Mouse (Mus musculus) retina, embryonic 14.5 days (tissue): ENCODE data around the gene Slc39a1.
A peak's percentile ranks its signal among the peaks of the same experiment; 100 is the strongest.
"Not testable (repeated sequence)": the region's sequence is repeated elsewhere in the genome, so short reads cannot be mapped to it uniquely, and the experiment has no call there.

ENCODE experiments used
- DNase-seq: peaks from one replicate; pipeline ENCODE4 v3.0.0-alpha.2; 2015; ENCODE audit warnings: low spot score

Gene Slc39a1

DNA sequence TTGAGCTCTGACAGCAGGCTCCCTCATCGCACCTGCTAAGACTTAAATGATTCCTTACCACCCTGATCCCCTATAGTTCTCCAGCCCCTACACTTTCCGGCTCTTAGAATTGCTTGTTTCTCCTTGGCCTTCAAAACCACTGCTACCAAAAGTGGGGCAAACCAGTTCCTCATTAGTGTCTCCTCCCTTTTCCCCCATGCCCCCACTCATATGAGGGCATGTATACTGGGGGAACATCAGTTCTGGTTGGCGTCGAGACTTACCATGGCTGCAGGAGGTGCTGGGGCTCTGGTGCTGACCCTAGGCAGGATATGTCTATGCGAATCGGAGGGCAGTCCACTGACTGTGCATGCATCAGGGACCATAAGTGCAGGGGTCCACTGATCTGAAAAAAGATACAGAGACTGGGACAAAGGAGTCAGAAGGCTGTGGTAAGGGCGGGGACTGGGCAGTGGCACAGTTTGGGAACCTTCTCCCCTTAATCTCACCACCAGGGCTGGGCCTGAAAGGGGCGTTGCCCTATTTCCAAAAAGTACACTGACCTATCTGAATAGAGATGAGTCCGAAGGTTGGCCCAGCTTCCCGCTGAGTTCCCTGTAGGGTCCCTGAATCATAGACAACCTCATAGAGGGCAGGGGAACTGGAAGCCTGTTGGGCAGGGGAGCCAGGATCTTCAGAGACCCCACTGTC, 6.2 kb upstream of the Slc39a1 start:
- DNase-seq, result no peak

GRCm38 (mm10) chr3:90242984-90243775, 4.8 kb upstream of the Slc39a1 start, which contains the start of gene Creb3l4:
Gene Creb3l4 (minus strand): TSS chr3:90243512.
- DNase-seq, result peak; percentile 80

DNA sequence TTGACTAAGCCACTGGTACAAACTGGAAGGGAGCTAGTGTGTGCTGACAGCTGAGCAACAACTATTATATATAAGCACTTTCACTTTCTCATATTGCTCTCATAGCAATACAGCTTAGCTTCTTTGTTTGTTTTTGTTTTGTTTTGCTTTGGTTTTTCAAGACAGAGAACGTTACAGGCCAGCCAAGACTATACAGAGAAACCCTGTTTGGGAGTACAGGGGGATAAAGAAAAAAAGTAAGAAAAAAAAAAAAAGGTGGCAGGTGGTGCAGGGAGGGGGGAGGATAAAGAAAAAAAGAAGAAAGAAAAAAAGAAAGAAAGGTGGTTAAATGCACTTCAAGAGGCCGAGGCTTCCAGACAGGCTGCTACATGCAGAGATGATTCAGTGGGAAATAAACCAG, 2.6 kb upstream of the Slc39a1 start:
- no peak for DNase-seq

- no peak for DNase-seq
Measured at GRCm38 (mm10) chr3:90247630-90247959, 377 bp upstream of the Slc39a1 start.

- DNase-seq, result peak; percentile 21
Measured at GRCm38 (mm10) chr3:90248746-90249100, 751 bp downstream of the Slc39a1 start.

GRCm38 (mm10) chr3:90250791-90251190, 2.8 kb downstream of the Slc39a1 start:
- DNase-seq, result no peak

GRCm38 (mm10) chr3:90251731-90252226, 3.8 kb downstream of the Slc39a1 start:
- DNase-seq, result not testable (repeated sequence)

- not testable (repeated sequence) for DNase-seq
Measured at GRCm38 (mm10) chr3:90252659-90253058, 4.7 kb downstream of the Slc39a1 start.

DNA sequence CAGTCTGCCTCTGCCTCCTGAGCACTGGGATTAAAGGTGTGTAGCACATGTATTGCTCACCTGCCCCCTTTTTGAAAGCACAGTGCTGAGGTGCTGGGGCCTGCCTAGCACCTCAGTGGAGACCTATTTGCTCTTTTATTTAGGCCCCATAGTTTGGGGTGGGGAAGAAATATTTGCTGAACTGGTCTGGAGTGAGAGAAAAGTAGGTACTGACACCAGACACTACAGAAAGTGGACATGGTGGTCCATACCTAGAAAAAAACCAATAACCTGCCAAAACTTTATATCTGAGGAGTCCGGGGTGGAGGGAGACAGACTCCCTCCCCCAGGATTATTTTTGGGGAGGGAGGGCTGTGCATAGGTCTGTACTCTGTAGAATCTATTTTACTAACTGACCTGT, 5.2 kb downstream of the Slc39a1 start:
- not testable (repeated sequence) for DNase-seq

DNA sequence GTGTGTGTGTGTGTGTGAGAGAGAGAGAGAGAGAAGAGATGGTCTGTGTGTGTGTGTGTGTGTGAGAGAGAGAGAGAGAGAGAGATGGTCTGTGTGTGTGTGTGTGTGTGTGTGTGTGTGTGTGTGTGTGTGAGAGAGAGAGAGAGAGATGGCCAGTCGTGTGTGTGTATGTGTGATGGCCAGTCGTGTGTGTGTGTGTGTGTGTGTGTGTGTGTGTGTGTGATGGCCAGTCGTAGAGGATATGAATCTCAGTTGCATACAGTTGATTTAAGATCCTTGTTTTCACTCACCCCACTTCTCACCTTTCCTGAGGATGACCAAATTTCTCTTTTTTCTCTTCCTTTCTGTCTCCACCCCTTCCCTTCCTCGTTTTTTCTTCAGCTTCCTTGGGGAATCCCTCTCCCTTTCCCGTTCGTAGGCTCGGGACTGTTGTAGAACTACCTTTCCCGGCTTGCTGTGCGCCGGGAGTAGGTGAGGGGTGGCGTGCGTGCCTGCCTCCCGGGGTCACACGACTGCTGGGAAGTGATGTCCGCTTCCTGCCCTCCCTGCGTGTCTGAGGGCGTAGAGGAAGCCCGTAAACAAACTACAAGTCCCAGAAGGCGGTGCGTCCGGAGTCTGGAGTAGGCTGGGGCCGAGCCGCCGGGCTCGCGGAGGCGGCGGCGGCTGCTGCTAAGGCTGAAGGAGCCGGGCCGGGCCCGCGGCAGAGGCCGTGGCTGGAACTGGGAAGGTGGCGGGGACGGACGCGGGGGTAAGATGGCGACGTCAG, 5.9 kb downstream of the Slc39a1 start, which contains the start of gene Crtc2:
Gene Crtc2, plus strand, starts transcription at position 511 of the 766 bp plus-strand sequence.
- DNase-seq, result peak; percentile 94

DNA sequence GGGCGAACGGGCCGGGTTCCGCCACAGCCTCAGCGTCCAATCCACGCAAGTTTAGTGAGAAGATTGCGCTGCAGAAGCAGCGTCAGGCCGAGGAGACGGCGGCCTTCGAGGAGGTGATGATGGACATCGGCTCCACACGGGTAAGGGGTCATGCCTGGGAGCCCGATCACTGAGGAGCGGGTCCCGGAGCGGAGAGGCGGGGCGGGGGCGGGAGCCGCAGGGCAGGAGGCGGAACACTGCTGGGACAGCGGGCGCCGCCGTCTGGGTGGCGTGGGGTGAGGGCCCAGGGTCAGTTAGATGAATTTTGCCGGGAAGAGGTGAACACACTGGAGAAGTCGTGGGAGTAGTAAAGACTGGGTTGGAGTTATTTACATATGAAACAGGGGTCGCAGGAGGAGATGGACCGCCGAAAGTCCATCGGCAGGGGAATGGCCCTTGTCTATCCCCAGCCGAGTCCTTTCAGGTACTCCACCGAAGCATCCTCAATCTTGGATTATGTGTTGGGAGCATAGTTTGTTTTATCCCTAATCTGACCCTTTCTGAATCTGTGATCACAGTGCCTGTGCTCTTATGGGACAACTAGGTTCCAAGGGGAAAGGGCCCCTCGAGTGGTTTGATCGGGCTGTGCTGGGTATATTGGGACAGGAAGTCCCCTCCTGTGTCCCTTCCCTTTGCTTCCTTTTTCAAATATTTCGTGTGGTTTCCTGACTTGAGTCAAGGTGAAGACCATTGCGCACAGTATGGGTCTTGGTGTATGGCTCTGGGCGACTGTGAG, 6.6 kb downstream of the Slc39a1 start:
- peak; percentile 17 for DNase-seq

DNA sequence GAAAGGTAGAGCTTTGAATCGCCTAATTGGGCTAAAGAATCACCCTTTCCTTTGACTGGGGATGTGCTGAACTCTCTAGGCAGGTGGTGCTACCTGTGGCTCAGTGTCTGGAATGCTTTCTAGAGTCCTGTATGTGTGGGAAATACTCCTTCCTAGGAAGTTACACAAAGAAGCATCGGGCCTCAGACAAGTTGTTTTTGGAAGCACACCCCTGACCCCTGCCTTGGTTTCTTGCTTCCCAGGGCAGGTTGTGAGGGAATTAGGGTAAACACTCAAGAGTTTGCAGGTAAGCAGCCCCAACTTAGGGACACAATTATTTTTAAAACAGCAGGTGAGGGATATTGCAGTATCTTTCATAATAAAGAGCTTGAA, 7.2 kb downstream of the Slc39a1 start:
- no peak for DNase-seq

- DNase-seq, result no peak
Measured at GRCm38 (mm10) chr3:90255784-90256353, 7.9 kb downstream of the Slc39a1 start.

GRCm38 (mm10) chr3:90256731-90257530, 9.0 kb downstream of the Slc39a1 start:
- DNase-seq, result no peak

DNA sequence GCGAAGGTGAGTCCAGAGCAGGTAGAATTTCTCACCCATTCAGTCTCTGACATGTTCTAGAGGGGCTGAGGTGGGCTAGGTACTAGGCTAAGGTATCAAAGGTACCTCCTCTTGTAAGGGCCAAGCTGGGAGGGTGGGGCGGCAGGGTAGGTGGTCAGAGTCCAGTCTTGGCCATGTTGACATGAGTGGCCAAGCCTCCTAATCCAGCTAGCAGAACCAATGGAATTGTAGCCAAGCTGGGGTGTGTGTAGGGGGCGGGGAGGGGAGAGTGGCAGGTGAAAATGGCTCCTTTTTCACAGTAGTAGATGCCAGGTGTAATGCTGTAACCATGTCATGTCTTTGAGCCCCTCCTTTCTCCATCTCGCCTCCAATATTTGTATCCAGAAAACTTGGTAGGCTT, 10.5 kb downstream of the Slc39a1 start:
- no peak for DNase-seq

DNA sequence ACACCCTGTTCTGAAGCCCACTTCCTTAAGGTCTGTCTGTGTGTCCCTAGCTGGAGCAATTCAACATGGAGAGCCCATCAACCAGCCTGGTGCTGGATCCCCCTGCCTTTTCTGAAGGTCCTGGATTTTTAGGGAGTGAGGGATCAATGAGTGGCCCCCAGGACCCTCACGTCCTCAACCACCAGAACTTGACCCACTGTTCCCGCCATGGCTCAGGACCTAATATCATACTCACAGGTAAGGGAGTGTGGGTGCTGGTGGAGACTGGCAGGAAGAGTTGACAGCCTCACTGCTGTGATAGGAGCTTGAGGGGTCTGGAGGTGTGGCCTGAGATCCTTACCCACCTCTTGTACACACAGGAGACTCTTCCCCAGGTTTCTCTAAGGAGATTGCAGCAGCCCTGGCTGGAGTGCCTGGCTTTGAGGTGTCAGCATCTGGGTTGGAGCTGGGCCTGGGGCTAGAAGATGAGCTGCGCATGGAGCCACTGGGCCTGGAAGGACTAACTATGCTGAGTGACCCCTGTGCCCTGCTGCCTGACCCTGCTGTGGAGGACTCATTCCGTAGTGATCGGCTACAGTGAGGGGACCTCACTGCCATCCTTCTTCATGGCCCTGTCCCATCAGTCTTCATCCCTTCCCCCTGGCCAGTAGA, 15.3 kb downstream of the Slc39a1 start:
- DNase-seq, result no peak

GRCm38 (mm10) chr3:90264687-90265033, 16.7 kb downstream of the Slc39a1 start:
- no peak for DNase-seq

DNA sequence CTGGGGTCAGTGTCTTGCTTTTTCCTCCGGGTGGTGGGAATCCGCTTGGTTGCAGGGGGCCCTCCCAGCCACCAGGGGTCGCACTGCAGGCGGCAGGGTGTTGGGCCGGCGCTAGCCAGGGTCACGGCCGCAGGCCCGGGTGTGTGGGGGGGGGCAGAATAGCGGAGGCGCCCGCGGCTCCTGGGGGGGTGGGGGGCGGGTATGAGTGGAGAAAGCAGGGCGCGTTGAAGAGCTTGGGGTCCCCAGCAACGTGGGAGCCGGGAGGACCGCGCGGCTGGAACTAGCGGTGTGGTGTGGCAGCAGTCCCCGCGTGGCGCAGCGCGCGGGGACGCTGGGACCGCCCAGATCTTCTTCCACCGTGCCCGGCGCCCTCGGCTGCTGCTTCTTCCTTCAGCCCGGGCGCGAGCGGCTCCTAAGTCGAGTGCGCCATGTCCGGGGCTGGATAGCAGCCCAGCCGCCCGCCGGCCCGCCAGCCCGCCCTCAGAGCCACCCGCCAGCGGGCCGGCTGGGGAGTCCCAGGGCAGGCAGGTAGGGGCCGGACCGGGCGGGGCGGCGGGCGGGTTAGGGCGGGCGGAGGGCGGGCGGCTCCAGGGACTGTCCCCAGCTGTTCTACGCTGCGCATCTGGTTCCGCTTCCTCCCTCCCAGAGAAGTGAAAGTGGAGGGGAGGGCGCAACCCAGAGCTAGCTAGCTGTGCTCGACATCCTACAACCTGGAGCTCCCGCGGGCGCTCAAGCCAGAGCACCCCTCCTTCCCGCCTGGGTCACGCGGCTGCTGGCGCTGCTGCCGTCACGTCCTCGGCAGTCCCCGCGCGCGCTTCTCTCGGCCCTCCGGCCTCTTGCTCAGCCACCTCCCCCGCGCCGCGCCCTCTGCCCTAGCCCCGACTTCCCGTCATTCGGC, 17.3 kb downstream of the Slc39a1 start, which contains the start of gene Dennd4b:
Gene Dennd4b, plus strand, starts transcription at position 152 of the 898 bp plus-strand sequence.
- peak; percentile 88 for DNase-seq
